Mouse (Mus musculus) liver, embryonic 13.5 days (tissue): ENCODE results near the gene Hivep2. TPM values are rescaled to one million over a fixed set of nuclear protein-coding genes. Genes with fewer than 3 reads are reported as not detected.

ENCODE experiments used
- ATAC-seq: fragments of 200-750 bp; cut with Nextera tagmentation; 2 replicates; pipeline ENCODE4 v1.8.0; 2017; ENCODE audit warnings: low read depth, mild to moderate bottlenecking, moderate number of reproducible peaks, moderate library complexity
- DNase-seq: peaks from one replicate; pipeline ENCODE4 v3.0.0; 2022
- H3K27ac ChIP-seq: fragments of 300-500 bp; sonication (generic); 2 replicates; pipeline ENCODE4 v1.5.1; 2015; ENCODE audit warnings: moderate library complexity, mild to moderate bottlenecking, inconsistent platforms
- H3K27me3 ChIP-seq: fragments of 300-500 bp; sonication (generic); 2 replicates; pipeline ENCODE4 v1.6.1; 2015; ENCODE audit warnings: mild to moderate bottlenecking, inconsistent platforms
- H3K36me3 ChIP-seq: fragments of 300-500 bp; sonication (generic); 2 replicates; pipeline ENCODE4 v1.6.1; 2015; ENCODE audit warnings: mild to moderate bottlenecking, inconsistent platforms
- H3K4me1 ChIP-seq: fragments of 300-500 bp; sonication (generic); replicated peaks from 2 replicates; pipeline ENCODE4 v1.6.1; 2015; ENCODE audit warnings: inconsistent platforms
- H3K4me2 ChIP-seq: fragments of 300-500 bp; sonication (generic); 2 replicates; pipeline ENCODE4 v1.6.1; 2015; ENCODE audit warnings: inconsistent platforms, mild to moderate bottlenecking, moderate library complexity
- H3K4me3 ChIP-seq: fragments of 300-500 bp; sonication (generic); replicated peaks from 2 replicates; pipeline ENCODE4 v1.5.1; 2015; ENCODE audit warnings: mild to moderate bottlenecking, inconsistent platforms
- H3K9ac ChIP-seq: fragments of 300-500 bp; sonication (generic); 2 replicates; pipeline ENCODE4 v1.6.1; 2015; ENCODE audit warnings: mild to moderate bottlenecking, inconsistent platforms
- H3K9me3 ChIP-seq: fragments of 300-500 bp; sonication (generic); replicated peaks from 2 replicates; pipeline ENCODE4 v1.6.1; 2016; ENCODE audit warnings: inconsistent platforms
- WGBS: fragments of 180-500 bp; shearing (Covaris S2); methylation state at CpG from one replicate; pipeline ENCODE4 v1.1.7; 2015; ENCODE audit not compliant: insufficient replicate concordance; 5-methylcytosine and 5-hydroxymethylcytosine counted together
- polyA plus RNA-seq: library from polyadenylated mRNA; unstranded; fragments of >200 nt; fragmentation: Nextera tagmentation; extraction: Ambion mirVana; gene quantifications from 2 replicates; pipeline ENCODE4 v1.2.1, GENCODE M21; 2015

Gene Hivep2
- polyA plus RNA-seq, 1 experiment from 2014 or later: 0.43 TPM

- Histone ChIP-seq H3K4me1 (no peaks in the 10 kb centered on the region), H3K27ac (no peak overlapping the region), H3K36me3 (no peaks in the 10 kb centered on the region), H3K4me2 (no peak overlapping the region), H3K27me3 (peaks cover 9% of the 10 kb centered on the region; the same call in 1 of the 2 replicates), H3K9ac (no peak overlapping the region), H3K4me3 (no peak overlapping the region), H3K9me3 (no peaks in the 10 kb centered on the region)
- 61% methylated on average over 7 of the region's 7 CpGs for WGBS
- DNase-seq: no peak
- no peak for ATAC-seq
Observed at GRCm38 (mm10) chr10:13974472-13974871, 8.6 kb downstream of the Hivep2 start.

GRCm38 (mm10) chr10:13975861-13976260 is 10.0 kb downstream of the Hivep2 start:
- H3K36me3 ChIP-seq: no peaks in the 10 kb centered on the region
- H3K27me3 ChIP-seq: no peaks in the 10 kb centered on the region
- H3K27ac ChIP-seq: no peak overlapping the region
- H3K9me3 ChIP-seq: no peaks in the 10 kb centered on the region
- H3K4me1 ChIP-seq: no peaks in the 10 kb centered on the region
- no peak for ATAC-seq
- no peak overlapping the region for H3K9ac ChIP-seq
- H3K4me3 ChIP-seq: no peak overlapping the region
- DNase-seq: no peak
- WGBS: 60% methylated on average over 4 of the region's 4 CpGs
- no peak overlapping the region for H3K4me2 ChIP-seq

- 64% methylated on average over 6 of the region's 6 CpGs for WGBS
- H3K4me3 ChIP-seq: no peak overlapping the region
- H3K27me3 ChIP-seq: no peaks in the 10 kb centered on the region
- H3K36me3 ChIP-seq: no peaks in the 10 kb centered on the region
- H3K27ac ChIP-seq: no peak overlapping the region
- H3K4me1 ChIP-seq: no peaks in the 10 kb centered on the region
- ATAC-seq (no peak), DNase-seq (no peak)
- no peak overlapping the region for H3K9ac ChIP-seq
- no peak overlapping the region for H3K4me2 ChIP-seq
- H3K9me3 ChIP-seq: no peaks in the 10 kb centered on the region
Observed at GRCm38 (mm10) chr10:13976267-13976666, 10.4 kb downstream of the Hivep2 start.

- Histone ChIP-seq H3K9me3 (no peaks in the 10 kb centered on the region), H3K9ac (peak overlapping the region; percentile 75; the same call in 1 of the 2 replicates), H3K4me3 (peak overlapping the region; percentile 68), H3K27me3 (no peaks in the 10 kb centered on the region), H3K27ac (no peak overlapping the region), H3K36me3 (no peaks in the 10 kb centered on the region), H3K4me1 (peaks cover 10% of the 10 kb centered on the region), H3K4me2 (peak overlapping the region; percentile 76)
- ATAC-seq (no peak), DNase-seq (no peak)
- 39% methylated on average over 6 of the region's 6 CpGs for WGBS
Observed at GRCm38 (mm10) chr10:13982271-13982670, 16.4 kb downstream of the Hivep2 start.

- DNase-seq (peak; percentile 36), ATAC-seq (peak; percentile 92)
- WGBS: under 1% methylated on average over 34 of the region's 34 CpGs
Observed at GRCm38 (mm10) chr10:13982769-13983381, 17.0 kb downstream of the Hivep2 start.

GRCm38 (mm10) chr10:13983631-13984030 is 17.8 kb downstream of the Hivep2 start:
- no peak overlapping the region for H3K9ac ChIP-seq
- no peaks in the 10 kb centered on the region for H3K9me3 ChIP-seq
- ATAC-seq: no peak
- no peak overlapping the region for H3K4me3 ChIP-seq
- peaks cover 10% of the 10 kb centered on the region for H3K4me1 ChIP-seq
- H3K27me3 ChIP-seq: no peaks in the 10 kb centered on the region
- H3K36me3 ChIP-seq: no peaks in the 10 kb centered on the region
- 41% methylated on average over 12 of the region's 12 CpGs for WGBS
- no peak for DNase-seq
- peak overlapping the region; percentile 76 for H3K4me2 ChIP-seq
- H3K27ac ChIP-seq: no peak overlapping the region; the same call in 1 of the 2 replicates

More at GRCm38 (mm10) chr10:13982769-13983381, 17.0 kb downstream of the Hivep2 start:
- Histone ChIP-seq H3K4me3 (peak overlapping the region; percentile 68), H3K4me1 (peaks cover 10% of the 10 kb centered on the region), H3K9me3 (no peaks in the 10 kb centered on the region), H3K27me3 (no peaks in the 10 kb centered on the region), H3K36me3 (no peaks in the 10 kb centered on the region), H3K4me2 (peak overlapping the region; percentile 76), H3K9ac (peak overlapping the region; percentile 75), H3K27ac (peak overlapping the region; percentile 83)

GRCm38 (mm10) chr10:13984233-13984632 is 18.4 kb downstream of the Hivep2 start:
- no peak overlapping the region for H3K27ac ChIP-seq
- DNase-seq: no peak
- no peaks in the 10 kb centered on the region for H3K27me3 ChIP-seq
- H3K36me3 ChIP-seq: no peaks in the 10 kb centered on the region
- H3K9ac ChIP-seq: no peak overlapping the region
- no peak for ATAC-seq
- no peak overlapping the region for H3K4me2 ChIP-seq
- peaks cover 10% of the 10 kb centered on the region for H3K4me1 ChIP-seq
- H3K4me3 ChIP-seq: no peak overlapping the region
- H3K9me3 ChIP-seq: no peaks in the 10 kb centered on the region

GRCm38 (mm10) chr10:13986539-13986938 is 20.7 kb downstream of the Hivep2 start:
- Histone ChIP-seq H3K4me3 (no peak overlapping the region), H3K9me3 (no peaks in the 10 kb centered on the region), H3K27ac (no peak overlapping the region), H3K4me1 (peaks cover 10% of the 10 kb centered on the region), H3K27me3 (no peaks in the 10 kb centered on the region), H3K9ac (no peak overlapping the region), H3K36me3 (no peaks in the 10 kb centered on the region), H3K4me2 (no peak overlapping the region)
- WGBS: 83% methylated on average over 2 of the region's 2 CpGs
- ATAC-seq (no peak), DNase-seq (no peak)

GRCm38 (mm10) chr10:13987336-13987735 is 21.5 kb downstream of the Hivep2 start:
- Histone ChIP-seq H3K4me2 (no peak overlapping the region), H3K9ac (no peak overlapping the region), H3K9me3 (no peaks in the 10 kb centered on the region), H3K27me3 (no peaks in the 10 kb centered on the region), H3K4me3 (no peak overlapping the region), H3K4me1 (peaks cover 7% of the 10 kb centered on the region), H3K36me3 (no peaks in the 10 kb centered on the region), H3K27ac (no peak overlapping the region)
- WGBS: 41% methylated on average over 3 of the region's 3 CpGs
- DNase-seq: no peak
- no peak for ATAC-seq

- DNase-seq (no peak), ATAC-seq (no peak)
- Histone ChIP-seq H3K27me3 (no peaks in the 10 kb centered on the region), H3K4me3 (no peak overlapping the region), H3K27ac (no peak overlapping the region), H3K4me1 (peaks cover 1% of the 10 kb centered on the region), H3K9me3 (no peaks in the 10 kb centered on the region), H3K9ac (no peak overlapping the region), H3K36me3 (no peaks in the 10 kb centered on the region), H3K4me2 (no peak overlapping the region)
- 57% methylated on average over 9 of the region's 9 CpGs for WGBS
Observed at GRCm38 (mm10) chr10:13988280-13988679, 22.4 kb downstream of the Hivep2 start.

- Histone ChIP-seq H3K4me3 (no peak overlapping the region), H3K27ac (no peak overlapping the region), H3K36me3 (no peaks in the 10 kb centered on the region), H3K4me2 (no peak overlapping the region), H3K9ac (no peak overlapping the region), H3K4me1 (no peaks in the 10 kb centered on the region; the same call in 1 of the 2 replicates), H3K27me3 (no peaks in the 10 kb centered on the region), H3K9me3 (no peaks in the 10 kb centered on the region)
- WGBS: 68% methylated on average over 4 of the region's 4 CpGs
- no peak for DNase-seq
- no peak for ATAC-seq
Observed at GRCm38 (mm10) chr10:13988757-13989156, 22.9 kb downstream of the Hivep2 start.

GRCm38 (mm10) chr10:13990842-13991241 is 25.0 kb downstream of the Hivep2 start:
- 72% methylated on average over 2 of the region's 2 CpGs for WGBS
- no peak overlapping the region for H3K9ac ChIP-seq
- no peaks in the 10 kb centered on the region for H3K27me3 ChIP-seq
- H3K36me3 ChIP-seq: no peaks in the 10 kb centered on the region
- no peak for ATAC-seq
- no peaks in the 10 kb centered on the region for H3K4me1 ChIP-seq
- no peak overlapping the region for H3K4me3 ChIP-seq
- no peaks in the 10 kb centered on the region for H3K9me3 ChIP-seq
- DNase-seq: no peak
- no peak overlapping the region for H3K4me2 ChIP-seq
- no peak overlapping the region for H3K27ac ChIP-seq
